Mouse (Mus musculus): ENCODE measurements at regions not wholly inside any gene's neighbourhood (a gene's known extent, or its start where the extent isn't known, plus 50 kb on each side); places are given as distances from the start of the nearest gene placed in this dataset.

GRCm38 (mm10) chr17:93379789-93380398 is 181.1 kb downstream of the Adcyap1 start:
- H3K27ac ChIP-seq: no peak overlapping the region
- H3K4me1 ChIP-seq: no peaks in the 10 kb centered on the region
- H3K9me3 ChIP-seq (replicated peaks): no peaks in the 10 kb centered on the region
- H3K4me3 ChIP-seq: no peak overlapping the region
- no peaks in the 10 kb centered on the region for H3K27me3 ChIP-seq
- no peak overlapping the region for H3K9ac ChIP-seq
- ATAC-seq (ENCODE audit: low FRiP score): no peak
- no peaks in the 10 kb centered on the region for H3K36me3 ChIP-seq
- 91% methylated on average over 4 of the region's 4 CpGs for WGBS
- no peak overlapping the region for H3K4me2 ChIP-seq (replicated peaks)

GRCm38 (mm10) chr17:93390256-93390655 is 191.4 kb downstream of the Adcyap1 start:
- no peaks in the 10 kb centered on the region for H3K27me3 ChIP-seq
- H3K4me1 ChIP-seq: no peaks in the 10 kb centered on the region
- 80% methylated on average over 3 of the region's 3 CpGs for WGBS
- no peak overlapping the region for H3K9ac ChIP-seq
- no peak overlapping the region for H3K4me2 ChIP-seq (replicated peaks)
- H3K36me3 ChIP-seq: no peaks in the 10 kb centered on the region
- no peak overlapping the region for H3K4me3 ChIP-seq
- no peaks in the 10 kb centered on the region for H3K9me3 ChIP-seq (replicated peaks)
- no peak overlapping the region for H3K27ac ChIP-seq
- peak; percentile 60; the same call in 1 of the 2 replicates for ATAC-seq (ENCODE audit: low FRiP score)

- 48% methylated on average over 1 of the region's 1 CpGs for WGBS
Measured at GRCm38 (mm10) chr17:93409329-93409728, 210.5 kb downstream of the Adcyap1 start.

More at GRCm38 (mm10) chr17:93409329-93409728, 210.5 kb downstream of the Adcyap1 start:
- Histone ChIP-seq H3K9ac (no peak overlapping the region), H3K27me3 (no peaks in the 10 kb centered on the region), H3K27ac (no peak overlapping the region), H3K36me3 (no peaks in the 10 kb centered on the region), H3K4me3 (no peak overlapping the region), H3K9me3 (replicated peaks) (no peaks in the 10 kb centered on the region), H3K4me2 (replicated peaks) (no peak overlapping the region), H3K4me1 (no peaks in the 10 kb centered on the region)
- ATAC-seq (ENCODE audit: low FRiP score): peak; percentile 88

Data from hindbrain, embryonic 12.5 days (tissue).